Mouse (Mus musculus) midbrain, embryonic 11.5 days (tissue): ENCODE data around the gene Fam131a. TPM values are rescaled to one million over a fixed set of nuclear protein-coding genes. Genes with fewer than 3 reads are reported as not detected.

Source experiments
- ATAC-seq: fragments of 200-750 bp; cut with Nextera tagmentation; 2 replicates; pipeline ENCODE4 v1.8.0; 2017; ENCODE audit warnings: moderate TSS enrichment, moderate library complexity; ENCODE audit not compliant: low FRiP score
- DNase-seq: peaks from one replicate; pipeline ENCODE4 v3.0.0; 2015; ENCODE audit warnings: low spot score; ENCODE audit errors: missing footprints
- H3K27ac ChIP-seq: fragments of 300-500 bp; sonication (generic); 2 replicates; pipeline ENCODE4 v1.5.1; 2014; ENCODE audit warnings: low read depth, low read length
- H3K27me3 ChIP-seq: fragments of 300-500 bp; sonication (generic); 2 replicates; pipeline ENCODE4 v1.6.1; 2014; ENCODE audit warnings: mild to moderate bottlenecking, low read length, moderate library complexity, mixed read lengths; ENCODE audit not compliant: control insufficient read depth, insufficient read depth
- H3K36me3 ChIP-seq: fragments of 300-500 bp; sonication (generic); 2 replicates; pipeline ENCODE4 v1.6.1; 2014; ENCODE audit warnings: mild to moderate bottlenecking, low read length, moderate library complexity, mixed read lengths; ENCODE audit not compliant: control insufficient read depth, insufficient read depth
- H3K4me1 ChIP-seq: fragments of 300-500 bp; sonication (generic); 2 replicates; pipeline ENCODE4 v1.6.1; 2014; ENCODE audit warnings: low read length; ENCODE audit not compliant: control insufficient read depth, insufficient read depth
- H3K4me2 ChIP-seq: fragments of 300-500 bp; sonication (generic); 2 replicates; pipeline ENCODE4 v1.6.1; 2014; ENCODE audit warnings: mild to moderate bottlenecking, moderate library complexity
- H3K4me3 ChIP-seq: fragments of 300-500 bp; sonication (generic); 2 replicates; pipeline ENCODE4 v1.5.1; 2014; ENCODE audit warnings: low read depth, low read length
- H3K9ac ChIP-seq: fragments of 300-500 bp; sonication (generic); 2 replicates; pipeline ENCODE4 v1.6.1; 2014; ENCODE audit warnings: low read length
- H3K9me3 ChIP-seq: fragments of 300-500 bp; sonication (generic); 2 replicates; pipeline ENCODE4 v1.6.1; 2016; ENCODE audit warnings: low read length; ENCODE audit not compliant: control insufficient read depth
- WGBS: fragments of 180-500 bp; shearing (Covaris S2); extraction: QIAGEN DNeasy Blood & Tissue Kit; methylation state at CpG from one replicate; pipeline ENCODE4 v1.1.7; 2014; 5-methylcytosine and 5-hydroxymethylcytosine counted together
- polyA plus RNA-seq: library from polyadenylated mRNA; unstranded; fragments of >200 nt; fragmentation: Nextera tagmentation; extraction: Ambion mirVana; gene quantifications from 2 replicates; pipeline ENCODE4 v1.2.1, GENCODE M21; 2014

The Fam131a gene
- polyA plus RNA-seq, 1 experiment from 2014 or later = 12.5 TPM

GRCm38 (mm10) chr16:20703071-20703470 lies 10.0 kb downstream of the Fam131a start:
- H3K9ac ChIP-seq = no peak overlapping the region
- WGBS = 89% methylated on average over 10 of the region's 10 CpGs
- DNase-seq (no peak), ATAC-seq (no peak)
- H3K9me3 ChIP-seq = no peaks in the 10 kb centered on the region
- no peak overlapping the region for H3K4me3 ChIP-seq
- no peaks in the 10 kb centered on the region for H3K27me3 ChIP-seq
- H3K4me2 ChIP-seq = no peak overlapping the region
- H3K27ac ChIP-seq = no peak overlapping the region
- H3K36me3 ChIP-seq = peaks cover 2% of the 10 kb centered on the region; the same call in 1 of the 2 replicates
- H3K4me1 ChIP-seq = peaks cover 21% of the 10 kb centered on the region

- H3K9ac ChIP-seq = no peak overlapping the region
- DNase-seq (no peak), ATAC-seq (no peak)
- WGBS = 96% methylated on average over 6 of the region's 6 CpGs
- H3K36me3 ChIP-seq = peaks cover 2% of the 10 kb centered on the region; the same call in 1 of the 2 replicates
- H3K4me1 ChIP-seq = peaks cover 21% of the 10 kb centered on the region
- H3K9me3 ChIP-seq = no peaks in the 10 kb centered on the region
- H3K4me3 ChIP-seq = no peak overlapping the region
- no peaks in the 10 kb centered on the region for H3K27me3 ChIP-seq
- no peak overlapping the region for H3K27ac ChIP-seq
- H3K4me2 ChIP-seq = no peak overlapping the region
These were observed 10.8 kb downstream of the Fam131a start for GRCm38 (mm10) chr16:20703699-20704400.

GRCm38 (mm10) chr16:20705786-20706185 lies 12.7 kb downstream of the Fam131a start:
- no peak overlapping the region for H3K27ac ChIP-seq
- 83% methylated on average over 3 of the region's 3 CpGs for WGBS
- no peak for ATAC-seq

GRCm38 (mm10) chr16:20706407-20707055 lies 13.5 kb downstream of the Fam131a start:
- Histone ChIP-seq H3K27me3 (no peaks in the 10 kb centered on the region), H3K4me1 (peaks cover 15% of the 10 kb centered on the region), H3K36me3 (peaks cover 5% of the 10 kb centered on the region; the same call in 1 of the 2 replicates), H3K4me3 (no peak overlapping the region), H3K9ac (no peak overlapping the region), H3K27ac (no peak overlapping the region), H3K4me2 (no peak overlapping the region), H3K9me3 (no peaks in the 10 kb centered on the region)
- DNase-seq (no peak), ATAC-seq (no peak)
- WGBS = 83% methylated on average over 2 of the region's 2 CpGs

More at GRCm38 (mm10) chr16:20705786-20706185, 12.7 kb downstream of the Fam131a start:
- no peak for DNase-seq
- Histone ChIP-seq H3K4me2 (no peak overlapping the region), H3K9me3 (no peaks in the 10 kb centered on the region), H3K36me3 (peaks cover 5% of the 10 kb centered on the region; the same call in 1 of the 2 replicates), H3K4me3 (no peak overlapping the region), H3K4me1 (peaks cover 19% of the 10 kb centered on the region), H3K9ac (no peak overlapping the region), H3K27me3 (no peaks in the 10 kb centered on the region)

- WGBS = 92% methylated on average over 21 of the region's 21 CpGs
- Histone ChIP-seq H3K27me3 (no peaks in the 10 kb centered on the region), H3K4me2 (no peak overlapping the region), H3K9me3 (no peaks in the 10 kb centered on the region), H3K4me3 (no peak overlapping the region), H3K9ac (no peak overlapping the region), H3K27ac (no peak overlapping the region), H3K36me3 (peaks cover 5% of the 10 kb centered on the region; the same call in 1 of the 2 replicates), H3K4me1 (no peaks in the 10 kb centered on the region)
- DNase-seq = no peak
- peak; percentile 1; the same call in 1 of the 2 replicates for ATAC-seq
These were observed 15.3 kb downstream of the Fam131a start for GRCm38 (mm10) chr16:20708220-20708938.

- Histone ChIP-seq H3K27me3 (no peaks in the 10 kb centered on the region), H3K4me2 (no peak overlapping the region), H3K36me3 (peaks cover 5% of the 10 kb centered on the region; the same call in 1 of the 2 replicates), H3K9me3 (no peaks in the 10 kb centered on the region), H3K4me1 (no peaks in the 10 kb centered on the region; the same call in 1 of the 2 replicates), H3K9ac (no peak overlapping the region), H3K4me3 (no peak overlapping the region), H3K27ac (no peak overlapping the region)
- 72% methylated on average over 19 of the region's 19 CpGs for WGBS
- ATAC-seq (peak; percentile 70), DNase-seq (peak; percentile 98)
These were observed 16.1 kb downstream of the Fam131a start for GRCm38 (mm10) chr16:20708939-20709734.

- no peak overlapping the region for H3K27ac ChIP-seq
- no peak for ATAC-seq
- H3K9ac ChIP-seq = no peak overlapping the region
- H3K4me3 ChIP-seq = no peak overlapping the region
- no peaks in the 10 kb centered on the region for H3K27me3 ChIP-seq
- 94% methylated on average over 11 of the region's 11 CpGs for WGBS
- H3K9me3 ChIP-seq = no peaks in the 10 kb centered on the region
- H3K4me1 ChIP-seq = peaks cover 10% of the 10 kb centered on the region
- DNase-seq = no peak
- H3K4me2 ChIP-seq = no peak overlapping the region
- H3K36me3 ChIP-seq = peaks cover 5% of the 10 kb centered on the region; the same call in 1 of the 2 replicates
These were observed 17.3 kb downstream of the Fam131a start for GRCm38 (mm10) chr16:20710370-20710769.

GRCm38 (mm10) chr16:20710810-20711209 lies 17.8 kb downstream of the Fam131a start:
- 91% methylated on average over 4 of the region's 4 CpGs for WGBS
- Histone ChIP-seq H3K27me3 (no peaks in the 10 kb centered on the region), H3K36me3 (peaks cover 5% of the 10 kb centered on the region; the same call in 1 of the 2 replicates), H3K9ac (no peak overlapping the region), H3K4me2 (no peak overlapping the region), H3K9me3 (no peaks in the 10 kb centered on the region), H3K27ac (no peak overlapping the region), H3K4me3 (no peak overlapping the region), H3K4me1 (peaks cover 11% of the 10 kb centered on the region)
- DNase-seq (no peak), ATAC-seq (no peak)
